Mouse (Mus musculus): ENCODE measurements around the gene Antxr2.
A peak's percentile ranks its signal among the peaks of the same experiment; 100 is the strongest.

GRCm38 (mm10) chr5:97962512-97962911, 68.3 kb downstream of the Antxr2 start:
- TF ChIP-seq NELFE (IDR thresholded peaks at IDR 0.05; ENCODE audit: low read depth, low read length): no peak
- TF ChIP-seq EP300 (IDR thresholded peaks at IDR 0.05; ENCODE audit: low read length): 0 out of 2 replicates have a peak, but pooled peaks have one; percentile 19
- no peak for TF ChIP-seq CTCF (conservative IDR thresholded peaks at IDR 0.05 in 1 of 2, IDR thresholded peaks at IDR 0.05 in 1 of 2; ENCODE audit: low read depth in 2 of 2, low read length in 2 of 2)
- TF ChIP-seq POLR2AphosphoS2 (IDR thresholded peaks at IDR 0.05; ENCODE audit: low read depth, low read length): no peak
- no peak for TF ChIP-seq E2F4 (IDR thresholded peaks at IDR 0.05; ENCODE audit: insufficient replicate concordance, low read depth, low read length)
- TF ChIP-seq SMC3 (IDR thresholded peaks at IDR 0.05; ENCODE audit: low read depth, low read length): no peak
- TF ChIP-seq USF1 (IDR thresholded peaks at IDR 0.05; ENCODE audit: low read depth, low read length): no peak
- no peak for TF ChIP-seq POLR2A (IDR thresholded peaks at IDR 0.05; ENCODE audit: low read depth, low read length)
- no peak for TF ChIP-seq NRF1 (IDR thresholded peaks at IDR 0.05; ENCODE audit: low read depth, low read length)
- TF ChIP-seq JUN (IDR thresholded peaks at IDR 0.05; ENCODE audit: insufficient read depth, low read depth, low read length): no peak

All from CH12.LX (cell line).